Mouse (Mus musculus) lung, adult 2 months (tissue): ENCODE measurements around the gene Tnfsf10. TPM values are rescaled to one million over a fixed set of nuclear protein-coding genes. Genes with fewer than 3 reads are reported as not detected.

Experiments
- DNase-seq: peaks from one replicate; pipeline ENCODE4 v3.0.0; 2022
- H3K4me1 ChIP-seq: fragments of 200-500 bp; 2 replicates; pipeline ENCODE4 v1.6.1; 2011; ENCODE audit warnings: low read length; ENCODE audit not compliant: control insufficient read depth, insufficient read depth
- H3K4me3 ChIP-seq: fragments of 200-500 bp; replicated peaks from 2 replicates; pipeline ENCODE3; 2011; ENCODE audit warnings: low read depth, mild to moderate bottlenecking, control low read depth, low read length; ENCODE audit errors: extremely low read depth
- CTCF ChIP-seq: fragments of 200-500 bp; IDR thresholded peaks from 2 replicates; pipeline ENCODE4 v1.5.1; 2011; ENCODE audit warnings: mild to moderate bottlenecking, low read length, control low read depth; ENCODE audit not compliant: insufficient read depth
- POLR2A ChIP-seq: fragments of 200-500 bp; IDR thresholded peaks from 2 replicates; pipeline ENCODE4 v1.6.1; 2011; ENCODE audit warnings: low read depth, mild to moderate bottlenecking, control low read depth, low read length, borderline replicate concordance; ENCODE audit errors: extremely low read depth
- WGBS: fragments of 180-500 bp; shearing (Covaris S2); methylation state at CpG from one replicate; pipeline ENCODE4 v1.1.7; 2018; 5-methylcytosine and 5-hydroxymethylcytosine counted together
- polyA plus RNA-seq: library from polyadenylated mRNA; depleted of rRNA; stranded (reverse); fragments of >200 nt; gene quantifications from 2 replicates; pipeline ENCODE4 v1.2.3, GENCODE M21; 2012

The Tnfsf10 gene
- polyA plus RNA-seq, 1 experiment = 37.6 TPM

- WGBS = 88% methylated on average over 10 of the region's 10 CpGs
- TF ChIP-seq POLR2A (no peak), CTCF (no peak)
- Histone ChIP-seq H3K4me3 (no peak overlapping the region), H3K4me1 (no peaks in the 10 kb centered on the region)
- no peak for DNase-seq
Measured at GRCm38 (mm10) chr3:27306815-27307214, 10.0 kb upstream of the Tnfsf10 start.

DNA sequence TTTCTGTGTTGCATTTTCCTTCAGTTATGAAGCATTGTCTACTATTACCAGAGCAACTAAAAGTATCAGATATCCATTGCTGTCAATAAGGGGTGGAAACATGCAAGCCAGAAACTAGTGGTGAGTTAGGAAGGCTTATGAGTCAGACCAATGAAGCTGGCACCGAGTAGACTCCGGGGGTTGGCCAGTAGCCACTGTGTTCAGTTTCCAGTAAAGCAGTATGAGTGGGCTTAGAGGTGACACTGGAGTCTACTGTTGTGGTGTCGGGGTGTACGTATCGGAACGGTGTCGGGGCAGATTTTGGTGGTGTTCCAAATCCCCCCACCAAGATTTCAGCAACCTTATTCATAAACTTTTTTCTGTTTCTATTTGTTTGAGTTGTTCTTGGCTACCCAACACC is 5.9 kb upstream of the Tnfsf10 start:
- H3K4me3 ChIP-seq = no peak overlapping the region
- DNase-seq = no peak
- H3K4me1 ChIP-seq = no peaks in the 10 kb centered on the region
- WGBS = 68% methylated on average over 7 of the region's 7 CpGs
- TF ChIP-seq CTCF (no peak), POLR2A (no peak)

- no peak for DNase-seq
- Histone ChIP-seq H3K4me3 (no peak overlapping the region), H3K4me1 (no peaks in the 10 kb centered on the region)
- 74% methylated on average over 4 of the region's 4 CpGs for WGBS
- TF ChIP-seq CTCF (no peak), POLR2A (no peak)
Measured at GRCm38 (mm10) chr3:27311475-27311874, 5.4 kb upstream of the Tnfsf10 start.

DNA sequence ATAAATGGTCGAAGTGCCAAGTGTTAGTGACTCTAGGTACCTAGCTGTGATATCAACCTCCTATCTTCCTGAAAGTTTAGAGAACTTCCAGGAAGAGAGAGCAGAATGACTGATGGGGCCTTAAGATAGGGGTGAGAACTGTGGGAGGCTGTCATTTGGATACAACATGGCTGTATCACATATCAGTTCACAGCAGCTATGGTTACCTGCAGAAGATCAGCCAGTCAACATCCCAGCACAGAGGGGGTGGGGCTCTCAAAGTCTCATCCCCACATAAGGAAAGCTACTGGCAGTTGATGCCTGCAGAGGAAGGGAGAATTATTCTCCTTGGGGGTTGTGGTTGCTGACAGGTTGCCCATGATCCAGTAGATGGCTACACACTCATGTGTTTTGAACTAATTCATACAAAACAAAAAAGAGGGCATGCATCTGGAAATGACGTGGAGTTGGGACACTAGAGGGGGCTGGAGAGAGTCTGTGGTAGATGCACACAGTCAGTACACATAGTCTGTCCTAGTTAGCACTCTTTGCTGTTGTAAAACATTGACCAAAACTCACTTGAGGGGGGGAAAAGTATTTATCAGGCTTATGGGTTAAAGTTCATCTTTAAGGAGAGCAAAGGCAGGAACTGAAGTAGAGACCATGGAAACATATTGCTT is 2.2 kb upstream of the Tnfsf10 start:
- Histone ChIP-seq H3K4me1 (no peaks in the 10 kb centered on the region), H3K4me3 (no peak overlapping the region)
- TF ChIP-seq POLR2A (no peak), CTCF (no peak)
- WGBS = 54% methylated on average over 2 of the region's 2 CpGs
- no peak for DNase-seq

DNA sequence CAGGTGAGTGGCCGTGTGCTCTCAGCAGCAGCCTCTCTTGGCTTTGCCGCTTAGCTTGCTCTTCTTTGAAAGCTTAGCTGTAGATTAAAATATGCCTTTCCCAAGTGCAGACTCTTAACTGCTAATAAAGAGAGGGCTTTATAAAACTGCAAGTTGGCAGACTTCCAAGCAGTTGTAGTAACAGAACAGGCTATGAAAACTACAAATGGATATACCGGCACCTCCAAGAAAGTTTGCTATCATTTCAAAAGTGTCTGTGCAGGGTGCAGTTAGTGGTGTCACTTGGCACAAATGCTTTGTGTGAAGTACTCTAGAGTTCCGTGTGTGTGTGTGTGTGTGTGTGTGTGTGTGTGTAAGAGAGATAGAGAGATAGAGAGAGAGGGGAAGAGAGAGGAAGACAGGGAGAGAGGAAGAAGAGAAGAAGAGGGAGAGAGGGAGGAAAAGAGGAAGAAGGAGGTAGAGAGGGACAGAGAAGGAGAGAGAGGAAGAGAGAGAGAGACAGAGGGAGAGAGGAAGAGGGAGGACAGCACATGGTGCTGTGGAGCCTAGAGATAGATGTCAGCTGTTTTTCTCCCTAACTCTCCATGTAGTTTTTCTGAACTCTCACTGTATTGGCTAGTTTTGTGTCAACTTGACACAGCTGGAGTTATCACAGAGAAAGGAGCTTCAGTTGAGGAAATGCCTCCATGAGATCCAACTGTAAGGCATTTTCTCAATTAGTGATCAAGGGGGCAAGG is 628 bp downstream of the Tnfsf10 start:
- WGBS = 6% methylated on average over 4 of the region's 4 CpGs
- Histone ChIP-seq H3K4me1 (no peaks in the 10 kb centered on the region; the same call in none of the 2 replicates), H3K4me3 (peak overlapping the region; percentile 75)
- no peak for TF ChIP-seq POLR2A
- TF ChIP-seq CTCF = no peak
- no peak for DNase-seq

DNA sequence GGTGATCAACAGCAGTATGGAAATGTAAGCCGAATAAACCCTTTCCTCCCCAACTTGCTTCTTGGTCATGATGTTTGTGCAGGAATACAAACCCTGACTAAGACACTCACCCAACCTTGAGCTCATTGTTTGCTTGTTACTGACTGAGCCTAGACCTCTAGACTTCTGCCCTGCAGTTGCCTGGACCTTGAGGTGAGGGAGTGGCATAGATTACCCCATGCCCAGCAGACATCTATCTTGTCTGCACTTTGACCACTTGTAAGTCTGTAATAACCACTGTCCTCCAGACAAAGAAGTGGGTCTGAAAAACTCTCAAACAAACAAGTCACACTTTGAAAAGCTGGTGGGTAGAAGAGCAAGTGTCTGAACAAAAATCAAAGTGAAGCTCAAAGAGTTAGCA is 2.8 kb downstream of the Tnfsf10 start:
- Histone ChIP-seq H3K4me1 (peaks cover 4% of the 10 kb centered on the region), H3K4me3 (peak overlapping the region; percentile 51)
- TF ChIP-seq POLR2A (no peak), CTCF (no peak)
- 46% methylated on average over 1 of the region's 1 CpGs for WGBS
- no peak for DNase-seq

GRCm38 (mm10) chr3:27320613-27321495 is 4.0 kb downstream of the Tnfsf10 start:
- peak; percentile 26 for DNase-seq
- no peak for TF ChIP-seq CTCF
- TF ChIP-seq POLR2A = no peak
- 48% methylated on average over 9 of the region's 9 CpGs for WGBS
- Histone ChIP-seq H3K4me1 (peaks cover 8% of the 10 kb centered on the region), H3K4me3 (peak overlapping the region; percentile 39)

DNA sequence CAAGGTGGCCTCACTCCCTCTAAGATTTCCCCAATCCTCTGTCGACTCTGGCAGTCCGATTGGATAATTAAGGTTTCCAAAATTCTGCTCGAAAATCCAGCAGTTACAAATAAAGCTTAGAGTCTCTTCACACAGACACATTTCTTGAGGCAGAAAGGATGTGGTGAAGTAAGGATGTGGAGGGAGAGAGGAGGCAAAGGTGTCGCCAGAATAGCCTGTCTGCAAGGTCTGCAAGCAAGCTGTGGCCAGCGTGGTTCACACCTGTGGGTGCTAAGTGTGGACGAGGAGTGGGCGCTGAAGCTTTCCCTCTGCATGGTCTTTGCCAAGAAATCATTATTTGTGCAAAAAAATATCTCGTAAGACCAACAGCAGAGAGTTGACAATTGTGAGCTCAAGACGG is 5.8 kb downstream of the Tnfsf10 start:
- Histone ChIP-seq H3K4me3 (no peak overlapping the region), H3K4me1 (peaks cover 14% of the 10 kb centered on the region)
- no peak for DNase-seq
- TF ChIP-seq POLR2A = no peak
- TF ChIP-seq CTCF = no peak
- WGBS = 59% methylated on average over 9 of the region's 9 CpGs

GRCm38 (mm10) chr3:27323551-27323950 is 6.7 kb downstream of the Tnfsf10 start:
- no peak for DNase-seq
- Histone ChIP-seq H3K4me3 (no peak overlapping the region), H3K4me1 (peaks cover 17% of the 10 kb centered on the region)
- 25% methylated on average over 5 of the region's 5 CpGs for WGBS
- TF ChIP-seq CTCF (no peak), POLR2A (no peak)

DNA sequence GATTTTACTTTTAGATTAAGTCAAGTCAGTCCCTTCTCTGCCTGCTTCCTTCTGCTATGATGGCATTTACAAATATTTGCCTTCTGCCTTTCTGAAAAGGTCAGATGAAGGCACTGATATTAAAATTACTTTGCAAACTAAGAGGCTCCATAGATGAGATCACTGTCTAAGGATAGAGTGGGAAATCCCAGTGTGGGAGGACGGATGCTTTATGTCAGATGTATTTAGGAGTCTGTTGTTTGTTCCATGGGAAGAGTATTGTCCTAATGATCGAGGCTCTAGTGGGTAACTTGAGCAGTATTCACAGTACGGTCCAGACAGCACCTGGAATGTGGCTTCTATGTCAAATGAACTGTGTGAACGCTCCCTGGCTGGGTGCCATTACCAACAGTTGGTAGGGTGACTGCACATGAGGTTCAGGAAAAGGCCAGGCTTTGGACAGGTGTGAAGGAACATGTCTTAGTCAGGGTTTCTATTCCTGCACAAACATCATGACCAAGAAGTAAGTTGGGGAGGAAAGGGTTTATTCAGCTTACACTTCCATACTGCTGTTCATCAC is 9.9 kb downstream of the Tnfsf10 start:
- TF ChIP-seq CTCF = no peak
- TF ChIP-seq POLR2A = no peak
- WGBS = 31% methylated on average over 4 of the region's 4 CpGs
- H3K4me3 ChIP-seq = no peak overlapping the region
- peaks cover 19% of the 10 kb centered on the region for H3K4me1 ChIP-seq
- DNase-seq = no peak
